Mouse (Mus musculus): ENCODE data around the gene Plxnd1.

Gene Plxnd1

GRCm38 (mm10) chr6:115916611-115917010, 78.2 kb downstream of the Plxnd1 start:
- DNase-seq (ENCODE audit: low spot score), result no peak

DNA sequence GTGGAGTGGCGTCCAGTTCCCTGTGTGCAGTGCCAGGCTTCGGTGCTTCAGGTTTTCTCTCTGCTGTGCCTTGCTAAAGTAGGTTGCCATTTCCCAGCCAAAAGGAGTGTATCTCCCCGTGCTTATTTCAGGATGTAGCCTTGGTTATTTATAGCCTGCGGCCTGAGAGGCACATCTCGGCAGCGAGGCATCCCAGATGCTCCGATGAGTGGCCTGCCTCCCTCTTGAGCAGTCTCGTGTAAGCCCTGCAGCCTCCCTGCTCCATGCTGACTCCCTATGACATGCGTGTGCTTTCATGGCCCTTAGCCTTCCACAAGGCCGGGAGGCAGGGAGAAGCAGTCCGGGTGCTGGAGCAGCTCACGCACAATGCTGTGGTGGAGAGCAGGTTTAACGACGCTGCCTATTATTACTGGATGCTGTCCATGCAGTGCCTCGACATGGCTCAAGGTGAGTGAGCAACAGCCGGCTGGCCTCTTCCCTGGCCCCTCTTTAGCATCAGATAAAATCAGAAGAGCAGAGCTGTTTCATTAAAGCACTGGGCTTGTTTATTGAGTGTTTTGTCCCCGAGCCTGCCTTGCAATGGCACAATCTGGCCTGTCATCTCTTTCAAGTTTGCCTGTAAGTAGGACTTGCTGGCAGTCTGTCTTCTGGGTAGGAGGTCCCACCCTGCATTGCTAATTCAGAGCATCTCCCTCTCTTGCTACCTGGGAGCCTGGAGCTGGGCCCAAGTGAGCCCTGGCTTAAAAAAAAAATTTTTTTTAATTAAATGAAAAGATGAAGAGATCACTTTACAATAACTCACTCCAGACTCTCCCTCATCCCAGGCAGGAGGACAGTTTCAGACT, 79.0 kb downstream of the Plxnd1 start:
- no peak for DNase-seq (ENCODE audit: low spot score)

- no peak for DNase-seq (ENCODE audit: low spot score)
Measured at GRCm38 (mm10) chr6:115914511-115915202, 80.1 kb downstream of the Plxnd1 start.

- no peak for DNase-seq (ENCODE audit: low spot score)
Measured at GRCm38 (mm10) chr6:115913482-115913881, 81.3 kb downstream of the Plxnd1 start.

DNA sequence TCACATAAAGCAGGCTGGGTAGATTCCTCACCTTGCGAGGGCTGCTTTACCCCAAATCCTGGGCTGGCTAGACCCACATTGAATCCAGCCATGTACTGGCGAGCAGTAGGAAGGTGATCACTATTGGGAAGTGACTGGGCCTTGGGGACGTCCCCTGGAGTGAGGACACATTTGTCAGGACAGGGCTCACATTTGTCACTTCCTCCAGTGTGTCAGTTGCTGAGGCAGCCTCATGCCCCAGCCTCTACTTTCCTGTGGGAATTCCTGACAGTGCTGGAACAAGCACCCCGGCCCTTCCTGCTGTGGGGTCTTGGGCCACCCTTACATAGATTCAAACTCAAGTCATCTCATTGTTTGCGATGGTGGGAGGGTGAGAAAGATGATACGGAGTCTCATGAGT, 83.0 kb downstream of the Plxnd1 start:
- DNase-seq (ENCODE audit: low spot score), result no peak

GRCm38 (mm10) chr6:115909940-115910339, 84.9 kb downstream of the Plxnd1 start:
- no peak for DNase-seq (ENCODE audit: low spot score)

GRCm38 (mm10) chr6:115909052-115909451, 85.8 kb downstream of the Plxnd1 start:
- DNase-seq (ENCODE audit: low spot score), result no peak

GRCm38 (mm10) chr6:115908421-115908982, 86.3 kb downstream of the Plxnd1 start:
- DNase-seq (ENCODE audit: low spot score), result no peak

GRCm38 (mm10) chr6:115906871-115907270, 87.9 kb downstream of the Plxnd1 start:
- no peak for DNase-seq (ENCODE audit: low spot score)

- no peak for DNase-seq (ENCODE audit: low spot score)
Measured at GRCm38 (mm10) chr6:115906455-115906854, 88.3 kb downstream of the Plxnd1 start.

DNA sequence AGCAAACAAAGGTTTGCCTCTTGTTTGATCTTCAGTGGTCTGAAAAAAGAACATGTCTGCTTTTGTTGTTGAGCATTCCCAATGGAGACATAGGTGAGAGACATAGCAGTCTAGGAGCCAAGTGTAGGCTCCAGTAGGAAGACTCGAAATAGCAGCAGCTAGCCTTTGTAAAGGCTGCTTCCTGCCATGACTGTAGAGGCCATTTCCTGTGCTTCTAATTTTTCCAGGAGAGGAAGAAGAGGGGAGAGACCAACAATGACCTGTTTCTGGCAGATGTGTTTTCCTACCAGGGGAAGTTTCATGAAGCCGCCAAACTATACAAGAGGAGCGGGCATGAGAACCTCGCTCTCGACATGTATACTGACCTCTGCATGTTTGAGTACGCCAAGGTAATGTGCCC, 89.2 kb downstream of the Plxnd1 start:
- DNase-seq (ENCODE audit: low spot score), result no peak

Data from T-cell, adult 2 months (primary cell).